Mouse (Mus musculus) forebrain, postnatal 0 days (tissue): ENCODE measurements around the gene Mrpl12. TPM values are rescaled to one million over a fixed set of nuclear protein-coding genes. Genes with fewer than 3 reads are reported as not detected.

Source experiments
- ATAC-seq: fragments of 200-750 bp; cut with Nextera tagmentation; 2 replicates; pipeline ENCODE4 v1.8.0; 2017; ENCODE audit warnings: mild to moderate bottlenecking, moderate library complexity
- DNase-seq: peaks from one replicate; pipeline ENCODE4 v3.0.0-alpha.2; 2015
- H3K27ac ChIP-seq: fragments of 300-500 bp; sonication (generic); 2 replicates; pipeline ENCODE4 v1.5.1; 2014; ENCODE audit warnings: low read depth, mild to moderate bottlenecking, antibody characterized with exemption, low read length, moderate library complexity, mixed read lengths
- H3K27me3 ChIP-seq: fragments of 300-500 bp; sonication (generic); 2 replicates; pipeline ENCODE4 v1.6.1; 2014; ENCODE audit warnings: mild to moderate bottlenecking, low read length, mixed read lengths; ENCODE audit not compliant: insufficient read depth
- H3K36me3 ChIP-seq: fragments of 300-500 bp; sonication (generic); 2 replicates; pipeline ENCODE4 v1.6.1; 2014; ENCODE audit warnings: mild to moderate bottlenecking, moderate library complexity; ENCODE audit not compliant: insufficient read depth
- H3K4me1 ChIP-seq: fragments of 300-500 bp; sonication (generic); 2 replicates; pipeline ENCODE4 v1.6.1; 2014; ENCODE audit warnings: antibody characterized with exemption; ENCODE audit not compliant: insufficient read depth
- H3K4me2 ChIP-seq: fragments of 300-500 bp; sonication (generic); 2 replicates; pipeline ENCODE4 v1.6.1; 2014; ENCODE audit warnings: low read depth, mild to moderate bottlenecking, moderate library complexity
- H3K4me3 ChIP-seq: fragments of 300-500 bp; sonication (generic); 2 replicates; pipeline ENCODE4 v1.5.1; 2014; ENCODE audit warnings: low read depth, low read length, mixed read lengths
- H3K9ac ChIP-seq: fragments of 300-500 bp; sonication (generic); 2 replicates; pipeline ENCODE4 v1.6.1; 2014; ENCODE audit warnings: mild to moderate bottlenecking
- H3K9me3 ChIP-seq: fragments of 300-500 bp; sonication (generic); 2 replicates; pipeline ENCODE4 v1.6.1; 2016; ENCODE audit warnings: low read length
- CTCF ChIP-seq: sonication (generic); IDR thresholded peaks from 2 replicates; pipeline ENCODE4 v1.5.1; 2016; ENCODE audit warnings: antibody characterized with exemption, control low read depth, low read depth
- WGBS: fragments of 180-500 bp; shearing (Covaris S2); extraction: QIAGEN DNeasy Blood & Tissue Kit; methylation state at CpG from one replicate; pipeline ENCODE4 v1.1.7; 2014; 5-methylcytosine and 5-hydroxymethylcytosine counted together
- polyA plus RNA-seq: library from polyadenylated mRNA; unstranded; fragments of >200 nt; fragmentation: Nextera tagmentation; extraction: Ambion mirVana; gene quantifications from 2 replicates; pipeline ENCODE4 v1.2.1, GENCODE M21; 2015
- total RNA-seq: library from RNA; depleted of rRNA; stranded (reverse); fragments of >200 nt; gene quantifications from 2 replicates; pipeline ENCODE4 v1.2.3, GENCODE M21; 2014

Gene Mrpl12
- total and polyA plus RNA-seq, 2 experiments from 2014 or later = 42.6 to 143 TPM

- Histone ChIP-seq H3K9me3 (no peaks in the 10 kb centered on the region), H3K4me2 (no peak overlapping the region), H3K36me3 (peaks cover 44% of the 10 kb centered on the region), H3K9ac (no peak overlapping the region), H3K27ac (no peak overlapping the region), H3K4me1 (no peaks in the 10 kb centered on the region), H3K27me3 (no peaks in the 10 kb centered on the region), H3K4me3 (no peak overlapping the region)
- 91% methylated on average over 5 of the region's 5 CpGs for WGBS
- ATAC-seq (no peak), DNase-seq (no peak)
- no peak for TF ChIP-seq CTCF
Observed at GRCm38 (mm10) chr11:120498891-120499290, 14.5 kb downstream of the Mrpl12 start.

GRCm38 (mm10) chr11:120499894-120500293, 15.5 kb downstream of the Mrpl12 start:
- 83% methylated on average over 6 of the region's 6 CpGs for WGBS

GRCm38 (mm10) chr11:120500357-120500756, 15.9 kb downstream of the Mrpl12 start:
- Histone ChIP-seq H3K36me3 (peaks cover 33% of the 10 kb centered on the region), H3K27me3 (no peaks in the 10 kb centered on the region), H3K27ac (no peak overlapping the region), H3K9ac (no peak overlapping the region), H3K4me1 (no peaks in the 10 kb centered on the region), H3K4me3 (no peak overlapping the region), H3K9me3 (no peaks in the 10 kb centered on the region), H3K4me2 (no peak overlapping the region)
- no peak for ATAC-seq
- 24% methylated on average over 3 of the region's 3 CpGs for WGBS
- no peak for TF ChIP-seq CTCF
- no peak for DNase-seq

More at GRCm38 (mm10) chr11:120499894-120500293, 15.5 kb downstream of the Mrpl12 start:
- no peaks in the 10 kb centered on the region for H3K9me3 ChIP-seq
- no peak overlapping the region for H3K9ac ChIP-seq
- DNase-seq = no peak
- H3K4me1 ChIP-seq = no peaks in the 10 kb centered on the region
- H3K27ac ChIP-seq = no peak overlapping the region
- no peak for TF ChIP-seq CTCF
- peaks cover 37% of the 10 kb centered on the region for H3K36me3 ChIP-seq
- ATAC-seq = no peak
- no peak overlapping the region for H3K4me2 ChIP-seq
- no peaks in the 10 kb centered on the region for H3K27me3 ChIP-seq
- H3K4me3 ChIP-seq = no peak overlapping the region

GRCm38 (mm10) chr11:120501018-120501417, 16.6 kb downstream of the Mrpl12 start:
- Histone ChIP-seq H3K27ac (no peak overlapping the region), H3K36me3 (peaks cover 26% of the 10 kb centered on the region; the same call in 1 of the 2 replicates), H3K4me1 (no peaks in the 10 kb centered on the region), H3K9ac (no peak overlapping the region), H3K9me3 (no peaks in the 10 kb centered on the region), H3K27me3 (no peaks in the 10 kb centered on the region), H3K4me2 (no peak overlapping the region), H3K4me3 (no peak overlapping the region)
- no peak for ATAC-seq
- no peak for TF ChIP-seq CTCF
- DNase-seq = no peak
- 68% methylated on average over 6 of the region's 6 CpGs for WGBS

- Histone ChIP-seq H3K36me3 (peaks cover 20% of the 10 kb centered on the region; the same call in 1 of the 2 replicates), H3K27me3 (no peaks in the 10 kb centered on the region), H3K9me3 (no peaks in the 10 kb centered on the region), H3K4me3 (no peak overlapping the region), H3K27ac (no peak overlapping the region), H3K4me2 (no peak overlapping the region), H3K4me1 (no peaks in the 10 kb centered on the region), H3K9ac (no peak overlapping the region)
- DNase-seq (no peak), ATAC-seq (no peak)
- no peak for TF ChIP-seq CTCF
- WGBS = 88% methylated on average over 4 of the region's 4 CpGs
Observed at GRCm38 (mm10) chr11:120501701-120502100, 17.3 kb downstream of the Mrpl12 start.

- Histone ChIP-seq H3K4me3 (no peak overlapping the region), H3K27me3 (no peaks in the 10 kb centered on the region), H3K4me1 (no peaks in the 10 kb centered on the region), H3K9me3 (no peaks in the 10 kb centered on the region), H3K36me3 (no peaks in the 10 kb centered on the region), H3K27ac (no peak overlapping the region), H3K9ac (no peak overlapping the region), H3K4me2 (no peak overlapping the region)
- no peak for TF ChIP-seq CTCF
- no peak for ATAC-seq
- no peak for DNase-seq
- WGBS = 91% methylated on average over 3 of the region's 3 CpGs
Observed at GRCm38 (mm10) chr11:120505661-120506060, 21.2 kb downstream of the Mrpl12 start.

GRCm38 (mm10) chr11:120506899-120507298, 22.5 kb downstream of the Mrpl12 start:
- no peak for ATAC-seq
- no peaks in the 10 kb centered on the region for H3K9me3 ChIP-seq
- no peaks in the 10 kb centered on the region for H3K4me1 ChIP-seq
- H3K9ac ChIP-seq = no peak overlapping the region
- no peaks in the 10 kb centered on the region for H3K36me3 ChIP-seq
- H3K27ac ChIP-seq = no peak overlapping the region
- no peak overlapping the region for H3K4me2 ChIP-seq
- DNase-seq = no peak
- no peaks in the 10 kb centered on the region for H3K27me3 ChIP-seq
- WGBS = 60% methylated on average over 4 of the region's 4 CpGs
- no peak overlapping the region for H3K4me3 ChIP-seq
- TF ChIP-seq CTCF = peak; percentile 37
